Mouse (Mus musculus) retina, embryonic 14.5 days (tissue): Measurements from ENCODE around the gene Cyb5r3.

ENCODE experiments used
- DNase-seq: peaks from one replicate; pipeline ENCODE4 v3.0.0-alpha.2; 2015; ENCODE audit warnings: low spot score

Cyb5r3 gene

DNA sequence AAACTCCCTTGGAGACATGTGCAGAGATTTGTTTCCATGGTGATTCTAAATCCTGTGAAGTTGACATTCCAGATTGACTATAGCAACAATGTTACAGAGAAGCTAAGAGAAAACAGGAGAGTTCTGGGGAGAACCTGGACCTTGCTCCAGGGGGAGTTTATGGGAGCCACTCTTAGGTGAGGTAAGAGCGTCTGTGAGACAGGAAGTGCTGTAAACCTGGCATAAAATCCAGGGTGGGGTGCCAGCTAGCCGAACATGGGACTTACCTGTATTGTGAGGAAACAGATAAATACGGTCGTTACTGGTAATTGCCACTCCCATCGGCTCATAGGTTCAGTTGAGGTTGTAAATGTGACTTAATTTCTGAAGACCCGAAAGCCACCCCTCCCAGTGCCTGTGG is 66.0 kb downstream of the Cyb5r3 start:
- no peak for DNase-seq
